Mouse (Mus musculus): ENCODE results near the gene Gm21671. TPM values are rescaled to one million over a fixed set of nuclear protein-coding genes. Genes with fewer than 3 reads are reported as not detected.
"Not testable (repeated sequence)": the region's sequence is repeated elsewhere in the genome, so short reads cannot be mapped to it uniquely, and the experiment has no call there.

Gene Gm21671
- not detected for total RNA-seq (2021)

- not testable (repeated sequence) for DNase-seq (ENCODE audit: extremely low spot score in 1 of 2, low spot score in 1 of 2)
Observed at GRCm38 (mm10) chr5:25954317-25954716, at the start of gene Gm21671. Gene Gm21671 (minus strand): TSS chr5:25954417.

DNA sequence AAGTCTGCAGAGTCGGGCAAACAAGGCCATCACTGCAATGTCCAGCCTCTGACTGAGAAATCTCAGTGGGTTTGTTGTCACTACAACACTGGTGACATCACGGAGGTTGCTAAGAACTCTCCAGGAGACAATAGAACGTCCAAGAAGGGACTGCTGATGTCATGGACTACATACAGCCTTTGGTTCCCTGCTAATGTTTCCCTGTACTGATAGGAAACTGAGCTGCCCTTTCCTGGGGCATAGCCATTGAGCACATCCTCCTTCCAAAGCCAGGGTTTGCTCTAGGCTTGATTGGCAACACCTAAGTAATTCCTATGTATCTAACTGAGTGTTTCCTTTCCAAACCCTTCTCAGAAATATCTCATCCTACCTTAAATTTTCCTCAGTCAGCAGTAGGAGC is 34.3 kb upstream of the Gm21671 start, which contains the start of gene Gm21698:
Gene Gm21698 (minus strand): TSS at position 101 of the 400 bp plus-strand sequence.
- DNase-seq (ENCODE audit: extremely low spot score in 1 of 2, low spot score in 1 of 2), result not testable (repeated sequence)

DNA sequence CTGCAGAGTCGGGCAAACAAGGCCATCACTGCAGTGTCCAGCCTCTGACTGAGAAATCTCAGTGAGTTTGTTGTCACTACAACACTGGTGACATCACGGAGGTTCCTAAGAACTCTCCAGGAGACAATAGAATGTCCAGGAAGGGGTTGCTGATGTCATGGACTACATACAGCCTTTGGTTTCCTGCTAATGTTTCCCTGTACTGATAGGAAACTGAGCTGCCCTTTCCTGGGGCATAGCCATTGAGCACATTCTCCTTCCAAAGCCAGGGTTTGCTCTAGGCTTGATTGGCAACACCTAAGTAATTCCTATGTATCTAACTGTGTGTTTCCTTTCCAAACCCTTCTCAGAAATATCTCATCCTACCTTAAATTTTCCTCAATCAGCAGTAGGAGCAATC is 18.3 kb upstream of the Gm21671 start, which contains the start of gene Gm21680:
Gene Gm21680 (minus strand): TSS at position 101 of the 400 bp plus-strand sequence.
- DNase-seq (ENCODE audit: extremely low spot score in 1 of 2, low spot score in 1 of 2), result not testable (repeated sequence)

- DNase-seq (ENCODE audit: extremely low spot score in 1 of 2, low spot score in 1 of 2), result not testable (repeated sequence)
Observed at GRCm38 (mm10) chr5:25957050-25957449, 2.8 kb upstream of the Gm21671 start.

DNA sequence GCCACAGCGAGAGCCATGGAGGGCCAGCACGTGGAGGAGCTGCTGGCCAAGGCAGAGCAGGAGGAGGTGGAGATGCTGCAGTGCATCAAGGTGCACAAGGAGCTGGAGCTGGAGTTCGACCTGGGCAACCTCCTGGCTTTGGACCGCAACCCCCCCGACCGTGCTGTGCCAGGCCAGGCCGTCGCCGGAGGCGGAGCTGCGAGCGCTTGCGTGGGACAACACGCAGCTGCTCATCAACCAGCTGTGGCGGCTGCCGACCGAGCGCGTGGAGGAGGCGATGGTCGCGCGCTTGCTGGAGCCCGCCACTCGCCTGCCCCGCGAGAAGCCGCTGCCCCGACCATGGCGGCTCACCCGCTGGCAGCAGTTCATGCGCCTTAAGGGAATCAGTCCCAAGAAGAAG is 2.4 kb upstream of the Gm21671 start:
- not testable (repeated sequence) for DNase-seq (ENCODE audit: extremely low spot score in 1 of 2, low spot score in 1 of 2)

- not testable (repeated sequence) for DNase-seq (ENCODE audit: extremely low spot score in 1 of 2, low spot score in 1 of 2)
Observed at GRCm38 (mm10) chr5:25945391-25945790, 8.8 kb downstream of the Gm21671 start.

DNA sequence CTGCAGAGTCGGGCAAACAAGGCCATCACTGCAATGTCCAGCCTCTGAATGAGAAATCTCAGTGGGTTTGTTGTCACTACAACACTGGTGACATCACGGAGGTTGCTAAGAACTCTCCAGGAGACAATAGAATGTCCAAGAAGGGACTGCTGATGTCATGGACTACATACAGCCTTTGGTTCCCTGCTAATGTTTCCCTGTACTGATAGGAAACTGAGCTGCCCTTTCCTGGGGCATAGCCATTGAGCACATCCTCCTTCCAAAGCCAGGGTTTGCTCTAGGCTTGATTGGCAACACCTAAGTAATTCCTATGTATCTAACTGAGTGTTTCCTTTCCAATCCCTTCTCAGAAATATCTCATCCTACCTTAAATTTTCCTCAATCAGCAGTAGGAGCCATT is 11.9 kb downstream of the Gm21671 start, which contains the start of gene Gm21663:
Gene Gm21663 (minus strand): TSS at position 101 of the 400 bp plus-strand sequence.
- DNase-seq (ENCODE audit: extremely low spot score in 1 of 2, low spot score in 1 of 2), result not testable (repeated sequence)

Other genes with a start within 250 kb of the Gm21671 start
- 1 to 10 TPM; 4.4 to 5.0 TPM for gene Xrcc2, start 248.6 kb downstream of the Gm21671 start, total RNA-seq (2021)
- 100 to 1,000 TPM; 145 to 156 TPM for gene Actr3b, start 194.4 kb downstream of the Gm21671 start, total RNA-seq (2021)
- gene Gm21663, start 12.0 kb downstream of the Gm21671 start, total RNA-seq (2021), result not detected
- gene Gm21680, start 18.2 kb upstream of the Gm21671 start, total RNA-seq (2021), result under 1 TPM in 1 of 2 experiments, not detected in 1; 0.07 TPM
- gene Gm21698, start 34.2 kb upstream of the Gm21671 start, total RNA-seq (2021), result under 1 TPM in 1 of 2 experiments, not detected in 1; 0.40 TPM
- not detected for gene Gm1979, start 50.4 kb upstream of the Gm21671 start, total RNA-seq (2021)
- gene Gm5862, start 68.5 kb upstream of the Gm21671 start, total RNA-seq (2021), result not detected
- gene Speer4a, start 85.1 kb upstream of the Gm21671 start, total RNA-seq (2021), result not detected
- gene Gm7347, start 104.2 kb upstream of the Gm21671 start, total RNA-seq (2021), result not detected
- gene Gm10471, start 134.9 kb upstream of the Gm21671 start, total RNA-seq (2021), result not detected
- gene 5031410I06Rik, start 150.9 kb upstream of the Gm21671 start, total RNA-seq (2021), result not detected
- not detected for gene Gm10220, start 167.0 kb upstream of the Gm21671 start, total RNA-seq (2021)